Mouse (Mus musculus) thymus, adult 2 months (tissue): Measurements from ENCODE around the gene Pde6g. TPM values are rescaled to one million over a fixed set of nuclear protein-coding genes. Genes with fewer than 3 reads are reported as not detected.

Source experiments
- DNase-seq: peaks from one replicate; pipeline ENCODE4 v3.0.0; 2021
- H3K27ac ChIP-seq: fragments of 200-500 bp; 2 replicates; pipeline ENCODE4 v1.5.1; 2012; ENCODE audit warnings: low read length, control low read depth; ENCODE audit not compliant: control insufficient read depth, insufficient read depth
- H3K27me3 ChIP-seq: fragments of 200-500 bp; 2 replicates; pipeline ENCODE4 v1.6.1; 2012; ENCODE audit warnings: mild to moderate bottlenecking, low read length, moderate library complexity, mixed read lengths; ENCODE audit not compliant: control insufficient read depth, insufficient read depth
- H3K36me3 ChIP-seq: fragments of 200-500 bp; 2 replicates; pipeline ENCODE4 v1.6.1; 2012; ENCODE audit warnings: mild to moderate bottlenecking, low read length, moderate library complexity; ENCODE audit not compliant: control insufficient read depth, insufficient read depth
- H3K4me1 ChIP-seq: fragments of 200-500 bp; replicated peaks from 2 replicates; pipeline ENCODE4 v1.6.1; 2012; ENCODE audit warnings: low read length; ENCODE audit not compliant: control insufficient read depth, insufficient read depth
- H3K4me3 ChIP-seq: fragments of 200-500 bp; 2 replicates; pipeline ENCODE4 v1.5.1; 2012; ENCODE audit warnings: mild to moderate bottlenecking, low read length, control low read depth, moderate library complexity; ENCODE audit not compliant: control insufficient read depth, insufficient read depth
- CTCF ChIP-seq: fragments of 200-500 bp; IDR thresholded peaks from 2 replicates; pipeline ENCODE4 v1.5.1; 2012; ENCODE audit warnings: mild to moderate bottlenecking, control low read depth, low read length, moderate library complexity, borderline replicate concordance; ENCODE audit not compliant: control insufficient read depth, poor library complexity, insufficient read depth; ENCODE audit errors: extremely low read depth
- POLR2A ChIP-seq: fragments of 200-500 bp; IDR thresholded peaks from 2 replicates; pipeline ENCODE4 v1.6.1; 2012; ENCODE audit warnings: mild to moderate bottlenecking, low read length, control low read depth, moderate library complexity; ENCODE audit not compliant: control insufficient read depth, poor library complexity, insufficient read depth; ENCODE audit errors: extremely low read depth
- WGBS: fragments of 180-500 bp; shearing (Covaris S2); methylation state at CpG from one replicate; pipeline ENCODE4 v1.1.7; 2018; 5-methylcytosine and 5-hydroxymethylcytosine counted together
- polyA plus RNA-seq: library from polyadenylated mRNA; depleted of rRNA; stranded (reverse); fragments of >200 nt; gene quantifications from 2 replicates; pipeline ENCODE4 v1.2.3, GENCODE M21; 2012; rRNA removed

Gene Pde6g
- polyA plus RNA-seq = 0.55 and 0.64 TPM in 2 replicates

GRCm38 (mm10) chr11:120453306-120453705 lies at the start of gene Pde6g:
Pde6g (minus strand) TSS chr11:120453500.
- TF ChIP-seq CTCF (no peak), POLR2A (no peak)
- Histone ChIP-seq H3K27ac (no peak within 1 kb of the TSS), H3K36me3 (no peaks in the 10 kb centered on the region), H3K4me3 (no peak within 1 kb of the TSS), H3K27me3 (no peaks in the 10 kb centered on the region), H3K4me1 (peaks cover 13% of the 10 kb centered on the region)
- whole genome bisulfite sequencing = 95% methylated on average over 4 of the region's 4 CpGs
- no peak for DNase-seq

- Histone ChIP-seq H3K27ac (no peak overlapping the region), H3K4me3 (no peak overlapping the region), H3K4me1 (no peaks in the 10 kb centered on the region), H3K36me3 (no peaks in the 10 kb centered on the region), H3K27me3 (no peaks in the 10 kb centered on the region)
- DNase-seq = no peak
- 74% methylated on average over 4 of the region's 4 CpGs for WGBS
- TF ChIP-seq POLR2A = no peak
- no peak for TF ChIP-seq CTCF
Measured at GRCm38 (mm10) chr11:120501701-120502100, 48.4 kb upstream of the Pde6g start.

GRCm38 (mm10) chr11:120501018-120501417 lies 47.7 kb upstream of the Pde6g start:
- no peaks in the 10 kb centered on the region for H3K36me3 ChIP-seq
- no peak for DNase-seq
- TF ChIP-seq POLR2A = no peak
- H3K4me3 ChIP-seq = no peak overlapping the region
- 65% methylated on average over 6 of the region's 6 CpGs for WGBS
- H3K27ac ChIP-seq = no peak overlapping the region
- H3K27me3 ChIP-seq = no peaks in the 10 kb centered on the region
- H3K4me1 ChIP-seq = no peaks in the 10 kb centered on the region

GRCm38 (mm10) chr11:120500357-120500756 lies 47.1 kb upstream of the Pde6g start:
- TF ChIP-seq CTCF (no peak), POLR2A (no peak)
- Histone ChIP-seq H3K4me3 (no peak overlapping the region), H3K36me3 (no peaks in the 10 kb centered on the region), H3K27ac (no peak overlapping the region), H3K27me3 (no peaks in the 10 kb centered on the region), H3K4me1 (no peaks in the 10 kb centered on the region)
- WGBS = 33% methylated on average over 3 of the region's 3 CpGs
- no peak for DNase-seq

GRCm38 (mm10) chr11:120499894-120500293 lies 46.6 kb upstream of the Pde6g start:
- H3K27ac ChIP-seq = no peak overlapping the region
- no peaks in the 10 kb centered on the region for H3K27me3 ChIP-seq
- no peak for DNase-seq
- 89% methylated on average over 6 of the region's 6 CpGs for WGBS
- no peaks in the 10 kb centered on the region for H3K4me1 ChIP-seq
- H3K36me3 ChIP-seq = no peaks in the 10 kb centered on the region
- no peak overlapping the region for H3K4me3 ChIP-seq
- TF ChIP-seq POLR2A (no peak), CTCF (no peak)

GRCm38 (mm10) chr11:120498891-120499290 lies 45.6 kb upstream of the Pde6g start:
- no peaks in the 10 kb centered on the region for H3K36me3 ChIP-seq
- no peak for DNase-seq
- no peak overlapping the region for H3K4me3 ChIP-seq
- H3K4me1 ChIP-seq = no peaks in the 10 kb centered on the region
- H3K27me3 ChIP-seq = no peaks in the 10 kb centered on the region
- no peak overlapping the region for H3K27ac ChIP-seq
- TF ChIP-seq CTCF (no peak), POLR2A (no peak)
- 87% methylated on average over 5 of the region's 5 CpGs for WGBS

GRCm38 (mm10) chr11:120498226-120498625 lies 44.9 kb upstream of the Pde6g start:
- H3K27me3 ChIP-seq = no peaks in the 10 kb centered on the region
- WGBS = 95% methylated on average over 12 of the region's 12 CpGs
- H3K4me3 ChIP-seq = no peak overlapping the region
- H3K27ac ChIP-seq = no peak overlapping the region
- TF ChIP-seq CTCF = no peak
- no peak for TF ChIP-seq POLR2A
- no peak for DNase-seq
- no peaks in the 10 kb centered on the region for H3K36me3 ChIP-seq
- H3K4me1 ChIP-seq = 0 out of 2 replicates have a peak, but pooled peaks cover 2% of the 10 kb centered on the region
